Mouse (Mus musculus) mouse embryonic stem cell (cell line): ENCODE data around the gene Mfn2.
"Not testable (repeated sequence)": the region's sequence is repeated elsewhere in the genome, so short reads cannot be mapped to it uniquely, and the experiment has no call there.

Experiments
- in situ Hi-C, 2 experiments: fragments of 300-500 bp; cut with MboI; formaldehyde crosslinking; loops; 1 replicate in 1 of 2; 3 replicates in 1 of 2; pipeline ENCODE4 v1.14.3; 2019 to 2020; ENCODE audit warnings: low sequenced_read_pairs in 2 of 2, low pct_unique_long_range_greater_than_20kb in 1 of 2, mixed read lengths in 1 of 2; ENCODE audit not compliant: unreplicated experiment in 1 of 2

The Mfn2 gene

GRCm38 (mm10) chr4:147879456-147879855 lies 25.0 kb downstream of the Mfn2 start:
- in situ Hi-C loops: no loop called here

GRCm38 (mm10) chr4:147878537-147878936 lies 26.0 kb downstream of the Mfn2 start:
- in situ Hi-C loops: no loop called here

- in situ Hi-C loops: no loop called here
Measured at GRCm38 (mm10) chr4:147875852-147876575, 28.5 kb downstream of the Mfn2 start.

- in situ Hi-C loops: no loop called here
Measured at GRCm38 (mm10) chr4:147869238-147869637, 35.3 kb downstream of the Mfn2 start.

GRCm38 (mm10) chr4:147868450-147869031 lies 36.0 kb downstream of the Mfn2 start, which contains the start of the genes Miip and Fv1:
Gene Miip (minus strand): TSS chr4:147868816.
Gene Fv1 (plus strand): TSS chr4:147868979.
- in situ Hi-C loops: no loop called here

- in situ Hi-C loops: no loop called here
Measured at GRCm38 (mm10) chr4:147867563-147868449, 36.7 kb downstream of the Mfn2 start.

GRCm38 (mm10) chr4:147866793-147867192 lies 37.7 kb downstream of the Mfn2 start:
- in situ Hi-C loops: not testable (repeated sequence)

- in situ Hi-C loops: no loop called here
Measured at GRCm38 (mm10) chr4:147866056-147866455, 38.4 kb downstream of the Mfn2 start.

- in situ Hi-C loops: no loop called here
Measured at GRCm38 (mm10) chr4:147865651-147866050, 38.9 kb downstream of the Mfn2 start.

- in situ Hi-C loops: no loop called here
Measured at GRCm38 (mm10) chr4:147862051-147862450, 42.5 kb downstream of the Mfn2 start.

- in situ Hi-C loops: no loop called here
Measured at GRCm38 (mm10) chr4:147850776-147851175, 53.7 kb downstream of the Mfn2 start.

GRCm38 (mm10) chr4:147848584-147848991 lies 55.9 kb downstream of the Mfn2 start:
- in situ Hi-C loops: no loop called here

GRCm38 (mm10) chr4:147847614-147848583 lies 56.6 kb downstream of the Mfn2 start, which contains the start of gene Zfp933:
Gene Zfp933 (minus strand): TSS chr4:147848366.
- in situ Hi-C loops: no loop called here

- in situ Hi-C loops: no loop called here
Measured at GRCm38 (mm10) chr4:147842871-147843270, 61.6 kb downstream of the Mfn2 start.

GRCm38 (mm10) chr4:147839282-147839681 lies 65.2 kb downstream of the Mfn2 start:
- in situ Hi-C loops: not testable (repeated sequence)

GRCm38 (mm10) chr4:147824389-147824788 lies 80.1 kb downstream of the Mfn2 start:
- in situ Hi-C loops: loop anchor here in 1 of 2 experiments (25.0 kb wide), 1 partner anchor 387 kb away; no protein-coding TSS in a partner anchor
